Mouse (Mus musculus) testis, adult 2 months (tissue): Measurements from ENCODE around the gene Izumo4.

Experiments
- CTCF ChIP-seq: fragments of 200-500 bp; IDR thresholded peaks from 2 replicates; pipeline ENCODE4 v1.5.1; 2012; ENCODE audit warnings: low read depth, mild to moderate bottlenecking, inconsistent platforms, low read length, moderate library complexity; ENCODE audit not compliant: control insufficient read depth, insufficient read depth, insufficient replicate concordance
- POLR2A ChIP-seq: fragments of 200-500 bp; IDR thresholded peaks from 2 replicates; pipeline ENCODE4 v1.6.1; 2012; ENCODE audit warnings: low read depth, mild to moderate bottlenecking, inconsistent platforms, low read length, moderate library complexity; ENCODE audit not compliant: control insufficient read depth

DNA sequence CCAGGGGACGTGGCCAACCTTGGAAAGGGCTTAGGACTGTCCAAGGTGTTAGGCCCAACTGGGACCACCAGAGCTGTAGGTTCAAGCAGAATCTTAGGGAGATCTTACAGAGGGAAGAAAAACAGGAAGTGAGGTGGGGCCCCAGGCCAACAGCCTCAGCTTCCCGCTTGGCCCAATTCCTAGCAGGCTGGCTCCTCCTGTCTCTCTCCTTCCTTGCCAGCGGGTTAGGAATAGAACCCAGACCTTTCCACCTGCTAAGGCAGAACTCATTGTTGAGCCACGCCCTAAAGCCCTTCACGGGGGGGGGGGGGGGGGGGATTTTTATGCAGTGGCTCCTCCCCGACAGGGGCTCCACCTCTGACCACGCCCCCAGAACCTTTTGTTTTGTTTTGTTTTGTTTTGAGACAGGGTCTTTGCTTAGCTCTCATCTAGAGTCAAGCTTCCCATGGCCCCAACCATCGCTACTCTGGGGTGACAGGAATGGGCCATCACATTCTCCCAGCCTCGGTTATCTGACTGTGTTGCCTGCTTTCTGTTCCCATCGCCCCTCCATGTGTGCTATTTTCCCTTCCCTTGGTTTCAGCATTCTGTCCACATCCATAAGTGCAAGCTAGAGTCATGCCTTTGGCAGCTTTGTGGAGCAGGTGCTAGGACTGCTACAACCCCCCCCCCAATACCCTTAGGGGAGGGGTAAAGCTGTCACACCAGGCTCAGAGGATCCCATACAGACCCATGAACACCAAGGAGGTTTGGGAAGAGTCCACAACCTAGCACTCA lies 23.2 kb upstream of the Izumo4 start:
- TF ChIP-seq CTCF, result no peak
- no peak for TF ChIP-seq POLR2A
